ENCODE assay signal across 8 mouse cellular contexts in the genomic region with DNA sequence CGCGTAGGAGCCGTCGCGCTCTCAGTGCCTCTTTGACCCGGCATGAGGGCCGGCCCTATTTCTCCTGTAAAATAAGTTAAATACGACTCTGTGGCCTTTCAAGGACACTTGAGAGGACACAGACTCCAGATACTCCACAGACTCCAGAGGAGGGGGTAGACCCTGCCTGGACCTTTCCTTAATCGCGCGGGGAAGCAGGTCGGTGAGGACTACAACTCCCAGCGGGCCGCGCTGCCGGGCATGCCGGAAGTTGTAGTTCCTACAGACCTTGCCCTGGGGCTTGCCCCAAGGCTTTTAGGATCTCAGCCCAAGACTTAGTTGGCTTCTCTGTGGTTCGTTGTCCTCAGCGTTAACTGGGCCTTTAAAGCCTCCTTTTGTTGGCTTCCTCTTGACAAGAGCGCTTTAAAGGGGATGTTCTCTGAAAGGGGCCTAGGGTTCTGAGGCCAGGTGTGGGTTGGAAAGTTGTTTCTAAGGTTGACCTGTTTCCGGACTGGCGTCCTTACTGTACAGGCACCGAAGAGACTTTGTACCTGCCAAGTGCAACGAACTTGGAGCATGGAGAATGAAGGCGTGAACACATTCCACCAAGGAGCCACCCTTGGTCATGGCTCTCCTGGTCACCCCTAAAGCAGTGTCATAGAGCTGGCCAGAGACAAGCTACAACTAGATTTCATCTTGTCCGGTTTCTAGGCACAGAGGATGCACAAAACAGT. TPM values are rescaled to one million over a fixed set of nuclear protein-coding genes. Genes with fewer than 3 reads are reported as not detected.
DNase-seq lines count a peak whose midpoint lies in the region; ATAC-seq lines count a peak whose summit lies in the region.

No protein-coding gene starts in this region.

- ATAC-seq in erythroblast, adult 5-6 weeks (replicated peaks; ENCODE audit: low FRiP score, poor library complexity, severe bottlenecking), result peak; percentile 75
- peak; percentile 67 to 70 for ATAC-seq in hematopoietic stem cell, adult 5-6 weeks (replicated peaks in 1 of 2; ENCODE audit: insufficient read depth in 1 of 2, low FRiP score in 2 of 2, low TSS enrichment in 1 of 2, low read depth in 1 of 2, poor library complexity in 2 of 2, severe bottlenecking in 2 of 2)
- ATAC-seq in midbrain, embryonic 12.5 days (ENCODE audit: low FRiP score, low read depth), result peak; percentile 75

- intact Hi-C loops in heart, postnatal 10 days (cut with DNase I), result no loop called here

- H3K27me3 ChIP-seq in limb, embryonic 10.5 days (ENCODE audit: low read depth, poor library complexity, severe bottlenecking), result no peaks in the 10 kb centered on the region
- no peaks in the 10 kb centered on the region; the same call in none of the 2 replicates for H3K27me3 ChIP-seq in midbrain, embryonic 12.5 days

- peak; percentile 93 to 95 for DNase-seq in heart, adult 18-20 months
- DNase-seq in heart, postnatal 10 days, result no peak
- DNase-seq in WW6 (ENCODE audit: low read depth, low spot score), result peak; percentile 65
- no peak for DNase-seq in limb, embryonic 10.5 days (ENCODE audit: low spot score)
- DNase-seq in testis, postnatal 14 days (ENCODE audit: low spot score), result peak; percentile 90

- 17% methylated on average over 26 of the region's 26 CpGs for WGBS in limb, embryonic 10.5 days
- 16% methylated on average over 26 of the region's 26 CpGs for WGBS in midbrain, embryonic 12.5 days

- peak overlapping the region; percentile 94 for H3K27ac ChIP-seq in limb, embryonic 10.5 days
- H3K27ac ChIP-seq in midbrain, embryonic 12.5 days (replicated peaks), result peak overlapping the region; percentile 89

- H3K4me2 ChIP-seq in midbrain, embryonic 12.5 days (replicated peaks), result peak overlapping the region; percentile 48

- H3K9me3 ChIP-seq in limb, embryonic 10.5 days (replicated peaks), result no peaks in the 10 kb centered on the region
- no peaks in the 10 kb centered on the region for H3K9me3 ChIP-seq in midbrain, embryonic 12.5 days

- H3K36me3 ChIP-seq in limb, embryonic 10.5 days, result 0 out of 2 replicates have a peak, but pooled peaks cover 5% of the 10 kb centered on the region
- no peaks in the 10 kb centered on the region for H3K36me3 ChIP-seq in midbrain, embryonic 12.5 days

- H3K9ac ChIP-seq in midbrain, embryonic 12.5 days (replicated peaks), result peak overlapping the region; percentile 59

- H3K4me3 ChIP-seq in limb, embryonic 10.5 days, result peak overlapping the region; percentile 92
- peak overlapping the region; percentile 95 for H3K4me3 ChIP-seq in midbrain, embryonic 12.5 days

- H3K4me1 ChIP-seq in limb, embryonic 10.5 days, result peaks cover 27% of the 10 kb centered on the region
- peaks cover 29% of the 10 kb centered on the region for H3K4me1 ChIP-seq in midbrain, embryonic 12.5 days

RNA-seq across cellular contexts. Expression of gene Rnf44, which starts 0.8 kb away (rescaled TPM):
- total RNA-seq in heart, adult 18-20 months (2021), result 10 to 100 TPM; 55.1 to 55.9 TPM
- total RNA-seq in heart, postnatal 10 days (2021), result 10 to 100 TPM; 61.2 to 62.2 TPM
- 31.3 and 33.0 TPM in 2 replicates for total RNA-seq in erythroblast, adult 5-6 weeks (2015; ENCODE audit: low replicate concordance)
- total RNA-seq in erythroblast, adult 5-6 weeks (2017; ENCODE audit: low replicate concordance), result 9.9 and 30.5 TPM in 2 replicates
- total RNA-seq in hematopoietic stem cell, adult 5-6 weeks (2017), result 24.5 and 44.4 TPM in 2 replicates
- 104 and 135 TPM in 2 replicates for polyA plus RNA-seq in limb, embryonic 10.5 days (2016; fragmentation: Nextera tagmentation; extraction: Ambion mirVana)
- 109 and 110 TPM in 2 replicates for polyA plus RNA-seq in midbrain, embryonic 12.5 days (2016; fragmentation: Nextera tagmentation; extraction: Ambion mirVana)

RNA-seq across cellular contexts. Expression of gene Cdhr2, which starts 6.8 kb away (rescaled TPM):
- not detected for total RNA-seq in heart, adult 18-20 months (2021)
- not detected for total RNA-seq in heart, postnatal 10 days (2021)
- total RNA-seq in erythroblast, adult 5-6 weeks (2015; ENCODE audit: low replicate concordance), result not detected in 2 replicates
- total RNA-seq in erythroblast, adult 5-6 weeks (2017; ENCODE audit: low replicate concordance), result not detected in 2 replicates
- total RNA-seq in hematopoietic stem cell, adult 5-6 weeks (2017), result not detected in 2 replicates
- polyA plus RNA-seq in limb, embryonic 10.5 days (2016; fragmentation: Nextera tagmentation; extraction: Ambion mirVana), result 0.04 TPM in 1 of 2 replicates, not detected in the other
- polyA plus RNA-seq in midbrain, embryonic 12.5 days (2016; fragmentation: Nextera tagmentation; extraction: Ambion mirVana), result 0.04 and 0.10 TPM in 2 replicates

RNA-seq across cellular contexts. Expression of gene Gprin1, which starts 55.2 kb away (rescaled TPM):
- total RNA-seq in heart, adult 18-20 months (2021), result not detected
- total RNA-seq in heart, postnatal 10 days (2021), result under 1 TPM; 0.05 to 0.10 TPM
- total RNA-seq in erythroblast, adult 5-6 weeks (2015; ENCODE audit: low replicate concordance), result not detected in 2 replicates
- not detected in 2 replicates for total RNA-seq in erythroblast, adult 5-6 weeks (2017; ENCODE audit: low replicate concordance)
- not detected in 2 replicates for total RNA-seq in hematopoietic stem cell, adult 5-6 weeks (2017)
- 0.24 and 0.54 TPM in 2 replicates for polyA plus RNA-seq in limb, embryonic 10.5 days (2016; fragmentation: Nextera tagmentation; extraction: Ambion mirVana)
- 12.6 and 16.7 TPM in 2 replicates for polyA plus RNA-seq in midbrain, embryonic 12.5 days (2016; fragmentation: Nextera tagmentation; extraction: Ambion mirVana)

Comparison
In these comparisons a context has a peak if more than half of its experiments do, and no peak if none do; other contexts are left out.
1. DNase-seq: peak in heart, adult 18-20 months (2 of 2), WW6 (single experiment) and testis, postnatal 14 days (single experiment); none in heart, postnatal 10 days (0 of 2) and limb, embryonic 10.5 days (single experiment).
2. Peak in every context shown above with its lines, with median percentiles within 50 percentile points of each other: ATAC-seq.